Mouse (Mus musculus): ENCODE measurements around the gene Ahcyl2.

- TF ChIP-seq POLR2A (IDR thresholded peaks at IDR 0.05; ENCODE audit: extremely low read depth, insufficient read depth, low read length) (no peak), CTCF (IDR thresholded peaks at IDR 0.05; ENCODE audit: extremely low read depth, insufficient read depth, low read length) (no peak)
Observed at GRCm38 (mm10) chr6:29820926-29821325, 53.1 kb downstream of the Ahcyl2 start.

All from cortical plate, adult 2 months (tissue).